Mouse (Mus musculus) erythroblast, embryonic 14.5 days (primary cell): ENCODE data around the gene Acer3.

Experiments used
- GATA1 ChIP-seq: IDR thresholded peaks from 2 replicates; pipeline ENCODE4 v1.6.1; 2012; ENCODE audit warnings: low read length, inconsistent platforms, mixed read lengths
- TAL1 ChIP-seq: IDR thresholded peaks from 3 replicates; pipeline ENCODE4 v1.6.1; 2012; ENCODE audit warnings: low read length, inconsistent platforms, mixed read lengths

DNA sequence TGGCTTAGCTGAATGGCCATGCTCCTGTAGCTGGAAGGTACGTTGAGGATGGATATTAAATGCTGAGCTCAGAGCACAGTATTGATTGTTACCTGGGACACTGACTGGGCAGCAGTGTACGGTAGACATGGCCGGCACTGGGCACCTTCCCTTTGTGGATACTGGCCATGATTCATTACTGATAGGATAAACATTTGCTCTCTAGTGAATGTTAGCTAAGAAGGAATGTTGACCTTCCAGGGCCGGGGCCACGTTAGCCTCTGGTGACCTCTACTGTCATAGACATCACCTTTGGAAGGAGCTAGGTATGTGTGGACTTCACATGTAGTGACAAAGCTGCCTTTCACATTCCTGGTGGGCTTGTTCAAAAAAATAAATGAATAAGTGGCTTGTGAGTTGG, 26.5 kb upstream of the Acer3 start:
- TF ChIP-seq TAL1 = no peak
- TF ChIP-seq GATA1 = no peak
